In genomic region chr3:128636960-128637755, GRCm38 (mm10) we compare ENCODE assay signal across 25 mouse cellular contexts.
DNase-seq lines count a peak whose midpoint lies in the region; ATAC-seq and TF ChIP-seq lines count a peak whose summit lies in the region.
"Had no signal": no experiment of that assay in that cellular context is flagged by ENCODE, and none has a peak within 500 bp of the region (broad histone marks: within the 10 kb centered on the region; RNA-seq: fewer than 3 reads in every experiment).

No protein-coding gene starts in this region.

- H3K9ac ChIP-seq in hindbrain, embryonic 14.5 days: no peak overlapping the region
- no peak overlapping the region for H3K9ac ChIP-seq in hindbrain, postnatal 0 days (replicated peaks; ENCODE audit: low read length)
- H3K9ac ChIP-seq in midbrain, embryonic 13.5 days (replicated peaks): no peak overlapping the region
- no peak overlapping the region for H3K9ac ChIP-seq in neural tube, embryonic 14.5 days (replicated peaks; ENCODE audit: low read depth, low read length)
- H3K9ac ChIP-seq: forebrain, embryonic 15.5 days; heart, embryonic 12.5 days; kidney, embryonic 15.5 days; limb, embryonic 12.5 days; liver, embryonic 15.5 days; lung, embryonic 14.5 days had no signal

- no peaks in the 10 kb centered on the region for H3K27me3 ChIP-seq in hindbrain, embryonic 14.5 days (ENCODE audit: control insufficient read depth, insufficient read depth, low read length)
- no peaks in the 10 kb centered on the region for H3K27me3 ChIP-seq in hindbrain, postnatal 0 days (ENCODE audit: insufficient read depth, low read length)
- H3K27me3 ChIP-seq in midbrain, embryonic 13.5 days: no peaks in the 10 kb centered on the region
- no peaks in the 10 kb centered on the region for H3K27me3 ChIP-seq in neural tube, embryonic 14.5 days (ENCODE audit: control insufficient read depth, insufficient read depth, low read length)
- H3K27me3 ChIP-seq: forebrain, embryonic 15.5 days; heart, embryonic 12.5 days; kidney, embryonic 15.5 days; limb, embryonic 12.5 days; liver, embryonic 15.5 days had no signal

- DNase-seq in hindbrain, embryonic 14.5 days (ENCODE audit: low spot score): no peak
- DNase-seq in hindbrain, postnatal 0 days (ENCODE audit: low spot score): no peak
- DNase-seq in brain, embryonic 14.5 days (ENCODE audit: low read depth): peak; percentile 37
- DNase-seq in cerebellum, postnatal 14 days: no peak
- DNase-seq in lung, postnatal 14 days: no peak
- DNase-seq: adrenal gland, postnatal 14 days; cerebellum, adult 18-20 months; cerebellum, postnatal 10 days; gastrocnemius, postnatal 25 days; heart, adult 18-20 months; kidney, adult 18-20 months; kidney, postnatal 25 days; lung, embryonic 14.5 days; thymus, postnatal 4 days had no signal

- no peak for TF ChIP-seq CTCF in hindbrain, postnatal 0 days (IDR thresholded peaks at IDR 0.05; ENCODE audit: low read depth)
- no peak for TF ChIP-seq CTCF in brain, embryonic 14.5 days (IDR thresholded peaks at IDR 0.05; ENCODE audit: borderline replicate concordance, extremely low read depth, insufficient read depth, insufficient read length)

- ATAC-seq in hindbrain, embryonic 14.5 days (ENCODE audit: low FRiP score): 0 out of 2 replicates have a peak, but pooled peaks have one; percentile 24
- ATAC-seq in hindbrain, postnatal 0 days: no peak
- ATAC-seq in midbrain, embryonic 13.5 days: peak; percentile 77
- ATAC-seq in neural tube, embryonic 14.5 days (ENCODE audit: low read depth): peak; percentile 73; the same call in 1 of the 2 replicates
- ATAC-seq: CD4-positive, CD25-positive, alpha-beta regulatory T cell, adult 4 months; forebrain, embryonic 15.5 days; inflammation-experienced regulatory T-cells, adult 6 months had no signal

- no peaks in the 10 kb centered on the region for H3K4me1 ChIP-seq in hindbrain, embryonic 14.5 days (replicated peaks; ENCODE audit: control insufficient read depth, insufficient read depth, low read length)
- H3K4me1 ChIP-seq in hindbrain, postnatal 0 days (ENCODE audit: insufficient read depth, low read length): no peaks in the 10 kb centered on the region
- H3K4me1 ChIP-seq in midbrain, embryonic 13.5 days (replicated peaks): peaks cover 12% of the 10 kb centered on the region
- no peaks in the 10 kb centered on the region for H3K4me1 ChIP-seq in neural tube, embryonic 14.5 days (ENCODE audit: control insufficient read depth, insufficient read depth, low read length)
- H3K4me1 ChIP-seq: forebrain, embryonic 15.5 days; heart, embryonic 12.5 days; kidney, embryonic 15.5 days; limb, embryonic 12.5 days; liver, embryonic 15.5 days had no signal

- WGBS in hindbrain, embryonic 14.5 days: 71% methylated on average over 18 of the region's 18 CpGs
- WGBS in hindbrain, postnatal 0 days: 75% methylated on average over 18 of the region's 18 CpGs
- WGBS in midbrain, embryonic 13.5 days: 67% methylated on average over 18 of the region's 18 CpGs
- 73% methylated on average over 18 of the region's 18 CpGs for WGBS in neural tube, embryonic 14.5 days

- H3K36me3 ChIP-seq in hindbrain, embryonic 14.5 days (replicated peaks; ENCODE audit: control insufficient read depth, insufficient read depth): no peaks in the 10 kb centered on the region
- H3K36me3 ChIP-seq in hindbrain, postnatal 0 days (ENCODE audit: insufficient read depth, low read length): no peaks in the 10 kb centered on the region
- no peaks in the 10 kb centered on the region for H3K36me3 ChIP-seq in midbrain, embryonic 13.5 days
- no peaks in the 10 kb centered on the region for H3K36me3 ChIP-seq in neural tube, embryonic 14.5 days (ENCODE audit: control insufficient read depth, insufficient read depth, low read length)
- H3K36me3 ChIP-seq: forebrain, embryonic 15.5 days; heart, embryonic 12.5 days; kidney, embryonic 15.5 days; limb, embryonic 12.5 days; liver, embryonic 15.5 days had no signal

- no peak overlapping the region for H3K4me3 ChIP-seq in hindbrain, embryonic 14.5 days (replicated peaks; ENCODE audit: low read length)
- no peak overlapping the region for H3K4me3 ChIP-seq in hindbrain, postnatal 0 days (ENCODE audit: low read length)
- no peak overlapping the region for H3K4me3 ChIP-seq in midbrain, embryonic 13.5 days (replicated peaks)
- no peak overlapping the region for H3K4me3 ChIP-seq in neural tube, embryonic 14.5 days (ENCODE audit: low read depth, low read length)
- H3K4me3 ChIP-seq: forebrain, embryonic 15.5 days; heart, embryonic 12.5 days; kidney, embryonic 15.5 days; layer of hippocampus, adult 2 months; left cerebral cortex, adult 2 months; limb, embryonic 12.5 days; liver, embryonic 15.5 days had no signal

- H3K27ac ChIP-seq in hindbrain, embryonic 14.5 days: no peak overlapping the region
- H3K27ac ChIP-seq in hindbrain, postnatal 0 days: no peak overlapping the region
- 0 out of 2 replicates have a peak overlapping the region, but pooled peaks have one; percentile 14 for H3K27ac ChIP-seq in midbrain, embryonic 13.5 days
- H3K27ac ChIP-seq in neural tube, embryonic 14.5 days (ENCODE audit: low read depth, low read length): no peak overlapping the region
- H3K27ac ChIP-seq: forebrain, embryonic 15.5 days; kidney, embryonic 15.5 days; layer of hippocampus, adult 2 months; left cerebral cortex, adult 2 months; limb, embryonic 12.5 days; liver, embryonic 15.5 days had no signal

- H3K4me2 ChIP-seq in hindbrain, embryonic 14.5 days (replicated peaks): no peak overlapping the region
- no peak overlapping the region for H3K4me2 ChIP-seq in hindbrain, postnatal 0 days (ENCODE audit: low read depth, low read length)
- H3K4me2 ChIP-seq in midbrain, embryonic 13.5 days (replicated peaks): no peak overlapping the region
- H3K4me2 ChIP-seq in neural tube, embryonic 14.5 days (ENCODE audit: low read depth, low read length): no peak overlapping the region
- H3K4me2 ChIP-seq: forebrain, embryonic 15.5 days; heart, embryonic 12.5 days; kidney, embryonic 15.5 days; limb, embryonic 12.5 days; liver, embryonic 15.5 days; lung, embryonic 14.5 days had no signal

- H3K9me3 ChIP-seq in hindbrain, embryonic 14.5 days (ENCODE audit: control insufficient read depth, low read length): no peaks in the 10 kb centered on the region
- no peaks in the 10 kb centered on the region for H3K9me3 ChIP-seq in hindbrain, postnatal 0 days (ENCODE audit: low read length)
- H3K9me3 ChIP-seq in midbrain, embryonic 13.5 days: no peaks in the 10 kb centered on the region
- H3K9me3 ChIP-seq in neural tube, embryonic 14.5 days (ENCODE audit: control insufficient read depth, low read length): no peaks in the 10 kb centered on the region
- H3K9me3 ChIP-seq: forebrain, embryonic 15.5 days; heart, embryonic 12.5 days; kidney, embryonic 15.5 days; limb, embryonic 12.5 days; liver, embryonic 15.5 days had no signal

- no peak for TF ChIP-seq POLR2A in brain, embryonic 14.5 days (IDR thresholded peaks at IDR 0.05; ENCODE audit: borderline replicate concordance, extremely low read depth, insufficient read depth, insufficient read length, poor library complexity, severe bottlenecking)
